Mouse (Mus musculus) brown adipose tissue, adult 24 weeks (tissue): ENCODE measurements at regions not wholly inside any gene's neighbourhood (a gene's known extent, or its start where the extent isn't known, plus 50 kb on each side); places are given as distances from the start of the nearest gene placed in this dataset.
"Not testable (repeated sequence)": the region's sequence is repeated elsewhere in the genome, so short reads cannot be mapped to it uniquely, and the experiment has no call there.

ENCODE experiments used
- H3K27ac ChIP-seq: fragments of 200-500 bp; replicated peaks from 2 replicates; pipeline ENCODE4 v1.5.1; 2012; ENCODE audit warnings: low read depth, mild to moderate bottlenecking, low read length
- H3K4me1 ChIP-seq: fragments of 200-500 bp; 2 replicates; pipeline ENCODE4 v1.6.1; 2012; ENCODE audit warnings: low read length, mixed read lengths; ENCODE audit not compliant: control insufficient read depth, insufficient read depth, insufficient read length
- H3K4me3 ChIP-seq: fragments of 200-500 bp; 2 replicates; pipeline ENCODE4 v1.5.1; 2012; ENCODE audit warnings: low read depth, mild to moderate bottlenecking, low read length, moderate library complexity; ENCODE audit not compliant: insufficient read depth

DNA sequence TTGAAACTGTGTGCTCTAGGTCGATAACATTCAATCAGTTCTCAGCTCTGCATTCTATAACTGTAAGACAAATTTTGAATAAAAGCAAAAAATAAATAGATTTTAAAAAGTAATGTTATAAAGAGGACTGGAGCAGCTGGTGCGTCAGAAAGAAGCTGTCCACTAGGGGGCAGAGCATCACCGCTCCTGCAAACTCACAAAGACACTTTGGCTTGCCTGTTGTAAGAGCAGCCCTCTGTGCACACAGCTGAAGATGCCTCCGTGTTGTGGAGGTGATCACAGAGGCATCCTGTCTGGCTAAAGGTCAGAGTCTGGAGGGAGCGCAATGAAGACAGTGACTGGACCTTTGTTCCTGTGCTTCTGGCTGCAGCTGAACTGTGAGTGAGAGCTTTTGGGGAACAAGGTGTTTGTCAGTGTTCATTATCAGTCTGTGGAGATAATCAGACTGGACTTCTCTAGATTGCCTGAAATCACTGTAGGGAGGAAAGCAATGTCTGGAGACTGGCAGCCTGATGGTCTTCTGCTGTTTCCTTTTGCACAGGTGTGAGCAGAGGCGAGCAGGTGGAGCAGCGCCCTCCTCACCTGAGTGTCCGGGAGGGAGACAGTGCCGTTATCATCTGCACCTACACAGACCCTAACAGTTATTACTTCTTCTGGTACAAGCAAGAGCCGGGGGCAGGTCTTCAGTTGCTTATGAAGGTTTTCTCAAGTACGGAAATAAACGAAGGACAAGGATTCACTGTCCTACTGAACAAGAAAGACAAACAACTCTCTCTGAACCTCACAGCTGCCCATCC lies 476.9 kb upstream of the Olfr1507 start:
- not testable (repeated sequence) for H3K27ac ChIP-seq, H3K4me3 ChIP-seq, H3K4me1 ChIP-seq

DNA sequence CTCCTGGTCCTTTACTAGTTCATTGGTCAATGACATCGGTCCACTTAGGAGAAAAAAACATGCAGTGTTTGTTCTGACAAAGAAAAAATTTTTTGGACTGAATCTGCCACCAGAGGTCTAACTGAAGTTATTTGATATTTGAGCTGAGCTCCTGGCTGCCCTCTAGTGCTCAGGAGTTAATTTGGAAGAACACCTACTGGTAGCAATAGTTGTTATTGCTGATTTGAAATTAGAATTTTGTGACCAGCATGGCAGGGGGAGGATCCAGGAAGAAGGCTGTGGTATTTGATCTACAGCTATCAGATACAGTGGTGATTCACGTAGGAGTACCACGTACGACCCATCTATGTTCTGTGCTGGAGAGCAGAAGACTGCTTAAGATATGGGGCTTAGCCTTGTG lies 466.6 kb upstream of the Olfr1507 start:
- not testable (repeated sequence) for H3K4me3 ChIP-seq, H3K4me1 ChIP-seq, H3K27ac ChIP-seq

DNA sequence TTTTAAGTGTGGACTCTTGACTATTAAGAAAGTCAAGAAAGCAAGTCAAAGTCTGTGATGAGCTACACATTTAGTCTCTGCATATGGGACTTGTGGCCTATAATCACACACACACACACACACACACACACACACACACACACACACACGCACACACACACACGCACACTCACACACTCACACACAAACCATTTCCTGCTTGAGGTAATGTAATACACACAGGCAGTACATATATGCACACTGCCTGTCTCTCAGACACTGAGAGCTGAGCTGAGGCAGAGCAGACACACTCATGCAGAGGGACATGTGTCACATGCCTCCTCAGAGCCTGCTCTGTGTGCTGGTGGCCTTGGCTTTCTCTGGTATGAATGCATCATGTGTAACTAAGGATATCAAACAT lies 461.0 kb upstream of the Olfr1507 start:
- not testable (repeated sequence) for H3K4me3 ChIP-seq, H3K27ac ChIP-seq, H3K4me1 ChIP-seq

DNA sequence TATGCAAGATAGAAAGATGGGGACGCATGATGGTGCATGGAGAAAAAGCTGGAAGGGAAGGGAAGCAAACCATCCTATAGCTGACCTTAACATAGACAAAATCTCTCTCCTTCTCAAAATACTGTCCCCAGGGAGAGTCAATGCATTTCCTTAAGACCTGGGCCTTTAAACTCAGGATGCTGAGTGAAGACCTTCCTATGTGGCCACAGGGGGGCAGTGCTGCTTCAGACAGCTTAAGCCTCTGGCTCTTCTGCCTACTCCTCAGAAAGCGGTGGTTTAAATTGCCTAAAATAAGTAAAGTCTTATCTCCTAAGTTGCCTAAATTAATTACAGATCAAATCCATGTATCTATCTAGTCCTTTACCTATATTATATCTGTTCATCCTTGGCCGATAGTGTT lies 449.4 kb upstream of the Olfr1507 start:
- H3K27ac ChIP-seq = not testable (repeated sequence)

DNA sequence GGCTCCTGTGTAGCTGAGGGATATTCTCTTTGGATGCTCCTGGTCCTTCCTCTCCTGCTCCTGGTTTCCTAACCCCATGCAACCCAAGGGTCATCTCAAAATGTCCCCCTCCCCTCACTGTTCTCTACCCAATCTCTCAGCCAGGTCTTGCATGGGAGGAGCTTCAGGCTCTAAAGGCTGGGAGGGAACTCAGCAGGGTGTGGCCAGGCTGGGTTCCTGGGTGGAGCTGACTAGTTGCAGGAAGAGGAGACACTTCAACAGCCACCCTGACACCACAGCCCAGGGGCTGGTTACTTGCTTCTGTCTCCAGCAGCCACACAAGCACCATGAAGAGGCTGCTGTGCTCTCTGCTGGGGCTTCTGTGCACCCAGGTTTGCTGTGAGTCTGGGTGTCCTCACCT lies 446.9 kb upstream of the Olfr1507 start:
- H3K4me1 ChIP-seq, H3K27ac ChIP-seq, H3K4me3 ChIP-seq: not testable (repeated sequence)

More for the DNA sequence above, 449.4 kb upstream of the Olfr1507 start:
- H3K4me3 ChIP-seq, H3K4me1 ChIP-seq: not testable (repeated sequence)

DNA sequence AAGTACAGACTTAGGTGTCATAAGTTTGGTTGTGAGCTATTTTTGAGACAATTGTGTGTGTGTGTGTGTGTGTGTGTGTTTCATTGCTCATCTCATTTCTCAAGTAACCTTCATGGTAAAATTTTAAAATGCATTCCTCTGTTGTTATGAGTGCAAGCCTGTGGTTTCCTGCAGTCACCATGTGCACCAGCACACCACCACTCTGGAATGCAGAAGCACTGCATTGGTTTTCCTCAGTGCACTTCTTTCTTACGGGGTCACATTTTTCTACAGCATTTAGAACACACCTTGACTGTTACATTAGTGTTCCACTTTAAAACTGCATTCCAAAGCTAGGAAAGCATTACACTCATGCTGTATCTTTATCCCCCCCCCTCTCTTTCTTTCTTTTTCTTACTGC lies 446.2 kb upstream of the Olfr1507 start:
- not testable (repeated sequence) for H3K27ac ChIP-seq, H3K4me3 ChIP-seq, H3K4me1 ChIP-seq

DNA sequence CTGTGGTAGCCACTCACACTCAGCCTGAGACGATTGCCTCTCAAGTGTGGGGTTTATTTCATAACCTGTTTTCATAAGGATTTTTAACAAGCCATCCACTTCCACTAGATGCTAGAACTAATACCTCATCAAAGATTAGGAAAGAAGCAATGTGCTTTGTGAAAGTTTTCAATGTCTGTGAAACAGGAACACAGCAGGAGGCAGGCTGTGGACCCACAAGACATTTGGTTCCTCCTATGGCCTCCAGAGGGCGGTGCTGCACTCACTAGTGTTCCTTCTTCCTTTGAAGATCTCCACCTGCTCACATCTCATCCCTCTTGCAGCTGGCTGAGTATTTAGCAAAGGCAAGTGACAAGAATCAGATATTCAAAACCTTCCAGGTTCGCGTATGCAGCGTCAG lies 424.6 kb upstream of the Olfr1507 start:
- not testable (repeated sequence) for H3K4me1 ChIP-seq, H3K4me3 ChIP-seq, H3K27ac ChIP-seq

DNA sequence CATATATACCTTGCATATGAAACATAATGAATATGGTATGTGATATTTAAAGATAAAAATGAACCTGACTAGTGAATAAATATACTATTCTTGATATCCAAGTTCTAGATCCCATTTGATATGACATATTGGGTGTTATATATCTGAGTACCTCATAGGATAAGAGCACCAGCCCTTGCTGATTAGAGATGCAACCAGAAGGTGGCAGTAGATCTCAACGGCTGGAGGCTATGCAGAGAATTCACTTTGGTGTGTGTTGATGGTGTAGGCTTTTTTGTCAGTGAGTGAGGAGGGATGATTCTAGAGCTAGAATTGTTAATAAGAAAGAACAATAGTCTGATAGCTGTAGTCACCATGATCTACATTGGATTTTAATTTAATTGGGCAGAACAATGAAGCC lies 418.3 kb upstream of the Olfr1507 start:
- H3K4me1 ChIP-seq, H3K4me3 ChIP-seq, H3K27ac ChIP-seq: not testable (repeated sequence)

DNA sequence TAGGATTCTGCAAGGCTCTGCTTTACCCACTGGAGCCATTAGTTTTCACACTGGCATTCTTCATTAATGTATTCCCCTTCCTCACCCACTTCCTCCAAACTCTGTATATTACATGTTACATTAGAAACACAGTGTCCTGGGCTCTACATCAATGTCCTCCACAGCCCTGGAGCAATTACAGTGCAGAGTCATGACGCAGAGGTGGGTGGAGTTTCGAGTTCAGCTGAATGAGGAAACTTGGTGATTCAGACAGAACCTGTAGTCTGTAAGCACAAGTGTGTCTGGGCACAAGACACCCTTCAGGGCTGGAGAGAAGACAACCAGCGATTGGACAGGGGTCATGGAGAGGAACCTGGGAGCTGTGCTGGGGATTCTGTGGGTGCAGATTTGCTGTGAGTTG lies 404.1 kb upstream of the Olfr1507 start:
- not testable (repeated sequence) for H3K27ac ChIP-seq, H3K4me1 ChIP-seq, H3K4me3 ChIP-seq

DNA sequence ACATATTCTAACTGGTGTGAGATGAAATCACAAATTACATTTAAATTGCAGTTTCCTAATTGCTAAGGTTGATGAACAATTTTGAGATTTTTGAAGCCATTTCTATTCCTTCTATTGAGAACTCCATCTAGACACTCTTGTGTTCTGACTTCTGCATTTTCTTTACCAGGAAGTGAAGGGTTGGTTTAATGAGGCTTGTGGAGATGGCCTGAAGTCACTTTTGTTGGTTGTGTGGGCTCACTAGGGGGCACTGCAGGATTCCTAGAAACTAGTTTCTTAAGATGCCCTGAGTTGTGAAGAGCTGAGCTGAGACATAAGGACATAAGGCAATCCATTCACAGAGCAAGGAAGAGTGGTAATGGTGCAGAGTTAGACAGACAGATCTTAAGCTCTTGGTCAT lies 402.8 kb upstream of the Olfr1507 start:
- not testable (repeated sequence) for H3K27ac ChIP-seq, H3K4me1 ChIP-seq, H3K4me3 ChIP-seq

DNA sequence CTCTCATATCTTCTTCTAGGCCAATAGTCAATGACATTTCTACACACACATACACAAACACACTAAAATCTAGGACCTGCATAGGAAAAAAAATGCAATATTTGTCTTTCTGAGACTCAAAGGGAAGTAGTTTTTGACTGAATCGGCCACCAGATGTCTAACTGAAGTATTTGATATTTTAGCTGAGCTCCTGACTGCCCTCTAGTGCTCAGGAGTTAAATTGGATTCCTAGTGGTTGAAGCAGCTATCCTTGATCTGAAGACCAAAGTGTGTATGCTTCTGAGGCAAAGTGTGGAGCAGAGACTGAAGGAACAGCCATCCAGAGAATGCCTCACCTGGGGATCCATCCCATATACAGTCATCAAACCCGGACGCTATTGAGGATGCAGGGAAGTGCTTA lies 384.4 kb upstream of the Olfr1507 start:
- H3K27ac ChIP-seq, H3K4me1 ChIP-seq, H3K4me3 ChIP-seq: not testable (repeated sequence)

DNA sequence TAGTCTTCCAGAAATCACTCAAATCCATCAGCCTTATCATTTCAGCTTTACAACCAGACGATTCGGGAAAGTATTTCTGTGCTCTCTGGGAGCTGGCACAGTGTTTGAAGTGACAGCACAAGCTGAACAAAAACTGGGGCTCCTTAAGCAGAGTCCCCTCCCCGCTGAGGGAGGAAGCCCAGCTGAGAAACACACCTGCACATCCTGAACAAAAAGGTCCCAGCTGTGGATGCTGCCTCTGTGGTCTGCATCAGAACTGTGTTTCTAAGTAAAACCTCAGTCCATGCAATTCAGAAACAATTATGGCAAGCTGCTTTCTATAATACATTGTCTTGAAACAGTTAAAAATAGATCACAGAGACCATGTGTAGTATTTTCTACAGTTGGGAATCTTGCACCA lies 368.3 kb upstream of the Olfr1507 start:
- not testable (repeated sequence) for H3K4me1 ChIP-seq, H3K27ac ChIP-seq

DNA sequence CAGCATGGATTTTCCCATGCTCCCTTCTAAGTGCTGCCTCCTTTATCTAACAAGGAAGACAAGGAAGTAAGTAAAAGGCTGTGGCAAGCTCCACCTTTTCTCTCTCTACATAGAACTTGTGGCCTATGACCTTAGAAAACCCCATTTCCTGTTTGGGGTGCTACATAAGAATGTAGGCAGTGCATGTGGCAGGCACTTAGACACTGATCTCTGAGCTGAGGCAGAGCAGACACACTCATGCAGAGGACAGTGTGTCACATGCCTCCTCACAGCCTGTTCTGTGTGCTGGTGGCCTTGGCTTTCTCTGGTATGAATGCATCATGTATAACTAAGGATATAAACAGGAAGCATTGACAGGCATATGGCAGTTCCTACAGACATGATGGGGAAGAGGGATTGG lies 367.6 kb upstream of the Olfr1507 start:
- H3K27ac ChIP-seq, H3K4me3 ChIP-seq, H3K4me1 ChIP-seq: not testable (repeated sequence)

More for the DNA sequence above, 368.3 kb upstream of the Olfr1507 start:
- H3K4me3 ChIP-seq = not testable (repeated sequence)

DNA sequence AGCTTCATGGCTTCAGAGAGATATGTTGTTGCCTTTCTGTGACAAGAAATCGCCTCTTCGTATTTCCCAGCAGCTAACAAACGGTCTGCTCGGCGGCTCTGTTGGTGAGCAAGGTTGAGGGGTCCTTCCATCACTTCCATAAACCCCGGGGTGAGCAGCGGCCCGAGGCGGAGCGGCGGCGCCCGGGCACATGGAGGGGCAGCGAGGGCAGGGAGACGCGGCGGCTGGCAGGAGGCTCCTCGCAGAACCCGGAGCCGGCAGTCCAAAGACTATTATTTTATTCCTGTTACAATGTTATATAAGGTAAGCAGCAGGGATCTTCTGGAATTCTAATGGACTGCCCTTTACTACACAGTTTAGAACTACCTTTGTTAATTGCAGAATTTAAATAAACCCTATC lies 366.9 kb upstream of the Olfr1507 start:
- not testable (repeated sequence) for H3K4me1 ChIP-seq, H3K4me3 ChIP-seq, H3K27ac ChIP-seq

DNA sequence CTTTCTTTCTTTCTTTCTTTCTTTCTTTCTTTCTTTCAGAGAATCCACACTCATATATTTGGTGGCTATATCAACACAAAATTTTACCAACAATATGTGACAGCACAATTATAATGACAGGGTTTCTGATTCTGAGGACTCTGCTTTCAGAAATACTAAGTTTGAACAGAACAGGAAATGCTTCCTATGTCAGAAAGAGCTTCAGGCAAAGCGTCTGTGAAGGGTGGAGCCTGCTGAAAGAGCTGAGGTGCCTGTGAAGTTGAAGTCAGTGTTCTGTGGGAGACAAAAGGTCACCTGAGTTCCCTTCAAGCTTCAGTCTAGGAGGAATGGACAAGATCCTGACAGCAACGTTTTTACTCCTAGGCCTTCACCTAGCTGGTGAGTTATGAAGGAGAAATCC lies 359.8 kb upstream of the Olfr1507 start:
- not testable (repeated sequence) for H3K4me1 ChIP-seq, H3K27ac ChIP-seq, H3K4me3 ChIP-seq

DNA sequence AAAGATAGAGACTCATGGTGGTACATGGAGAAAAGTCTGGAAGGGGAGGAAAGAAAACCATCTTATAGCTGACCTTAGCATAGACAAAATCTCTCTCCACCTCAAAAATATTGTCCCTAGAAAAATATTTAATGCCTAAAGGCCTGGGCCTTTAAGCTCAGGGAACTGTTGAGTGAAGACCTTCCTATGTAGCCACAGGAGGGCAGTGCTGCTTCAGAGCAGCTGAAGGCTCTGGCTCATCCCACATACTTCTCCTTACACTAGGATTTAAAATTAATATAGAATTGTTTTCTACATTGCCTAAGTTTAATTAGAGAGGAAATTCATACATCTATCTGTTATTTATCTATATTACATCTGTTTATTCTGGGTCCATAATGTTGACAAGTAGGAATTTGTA lies 358.0 kb upstream of the Olfr1507 start:
- not testable (repeated sequence) for H3K4me1 ChIP-seq, H3K27ac ChIP-seq, H3K4me3 ChIP-seq

DNA sequence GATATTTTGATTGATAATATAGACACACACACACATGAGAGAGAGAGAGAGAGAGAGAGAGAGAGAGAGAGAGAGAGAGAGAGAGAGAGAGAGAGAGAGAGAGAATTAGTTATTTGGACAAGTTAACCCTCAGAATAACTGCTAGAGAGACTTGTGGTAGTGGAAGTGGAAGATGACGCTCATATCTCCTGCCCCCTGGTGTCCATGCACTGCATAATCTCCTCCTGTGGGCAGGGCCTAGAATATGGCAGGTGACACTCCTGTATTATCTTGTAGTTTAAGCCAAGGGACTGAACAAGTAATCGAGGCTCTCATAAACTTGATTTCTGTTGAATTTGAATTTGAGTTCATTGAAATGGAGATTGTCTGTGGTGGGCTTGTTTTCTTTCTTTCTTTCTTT lies 352.4 kb upstream of the Olfr1507 start:
- not testable (repeated sequence) for H3K4me3 ChIP-seq, H3K4me1 ChIP-seq, H3K27ac ChIP-seq
